Mouse (Mus musculus): ENCODE results near the gene Nol10.

The Nol10 gene

DNA sequence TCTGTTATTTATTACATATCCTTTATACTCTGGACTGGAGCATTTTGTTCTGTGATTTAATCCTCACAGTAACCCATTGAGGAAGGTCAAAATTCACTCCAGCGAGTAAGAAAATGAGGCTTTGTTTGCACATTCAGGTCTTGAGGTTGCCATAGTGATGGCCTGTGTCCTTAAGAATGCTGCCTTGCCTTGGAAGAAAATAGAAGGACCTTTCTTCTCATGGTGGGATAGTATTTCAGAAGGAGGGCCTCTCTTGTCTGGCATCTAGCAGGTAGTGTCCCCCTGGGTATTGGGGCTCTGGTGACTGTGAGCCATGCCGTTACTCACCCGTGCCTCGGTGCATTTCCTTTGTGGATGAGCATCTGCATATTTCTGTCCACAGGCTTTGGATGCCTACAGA is 12.4 kb downstream of the Nol10 start:
- no peak for DNase-seq (ENCODE audit: low read depth, low spot score)

DNA sequence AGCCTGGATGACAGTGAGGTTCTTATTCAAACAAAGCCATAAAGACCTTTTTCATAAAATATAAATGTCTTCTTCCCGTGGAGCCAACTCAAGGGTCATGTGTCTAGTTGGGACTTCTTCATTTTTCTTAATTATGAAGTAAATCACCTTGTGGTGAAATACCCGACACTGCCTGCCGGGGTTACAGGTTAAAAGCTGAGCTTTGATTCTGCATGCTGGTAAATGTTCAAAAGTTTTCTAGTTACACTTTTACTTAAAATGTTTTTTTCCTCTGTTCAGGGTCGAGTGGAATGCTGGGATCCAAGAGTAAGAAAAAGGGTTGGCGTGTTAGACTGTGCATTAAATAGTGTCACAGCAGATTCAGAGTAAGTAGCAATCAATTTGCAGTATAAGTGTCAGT is 14.1 kb downstream of the Nol10 start:
- DNase-seq (ENCODE audit: low read depth, low spot score): no peak

DNA sequence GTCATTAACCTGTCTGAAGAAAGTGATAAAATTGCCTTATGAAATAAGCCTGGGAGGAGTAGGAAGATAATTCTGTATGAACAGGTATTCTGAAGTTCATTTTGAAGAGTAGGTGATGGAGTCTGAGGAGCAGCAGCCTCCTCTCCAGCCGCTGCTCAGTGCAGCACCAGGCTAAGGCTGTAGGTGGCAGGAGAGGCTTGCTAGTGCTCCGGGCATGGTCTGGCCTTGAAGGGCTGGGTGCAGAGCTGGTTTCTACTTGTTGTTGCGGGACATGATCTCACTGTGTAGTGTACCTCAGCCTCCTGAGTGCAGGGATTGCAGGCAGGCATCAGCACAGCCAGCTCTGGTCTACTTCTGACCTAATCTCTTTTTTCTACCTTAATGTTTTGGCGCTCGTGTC is 18.7 kb downstream of the Nol10 start:
- no peak for DNase-seq (ENCODE audit: low read depth, low spot score)

DNA sequence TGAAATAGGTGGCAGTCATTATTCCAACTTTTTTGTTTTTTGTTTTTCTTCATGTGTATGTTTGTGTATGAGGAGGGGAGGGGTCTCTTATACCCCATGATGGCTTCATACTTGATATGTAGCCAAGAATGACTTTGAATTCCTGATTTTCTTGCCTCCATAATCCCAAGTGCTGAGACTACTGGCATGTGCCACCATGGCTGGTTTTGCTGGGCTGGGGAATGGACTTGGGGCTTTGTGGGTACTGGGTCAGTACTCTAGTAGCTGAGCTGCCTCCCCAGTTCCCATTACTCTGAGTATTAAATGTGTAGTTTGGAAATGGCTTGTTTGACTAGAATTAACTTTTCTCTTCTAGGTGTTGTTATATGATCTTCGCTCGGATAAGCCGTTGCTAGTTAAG is 20.9 kb downstream of the Nol10 start:
- no peak for DNase-seq (ENCODE audit: low read depth, low spot score)

DNA sequence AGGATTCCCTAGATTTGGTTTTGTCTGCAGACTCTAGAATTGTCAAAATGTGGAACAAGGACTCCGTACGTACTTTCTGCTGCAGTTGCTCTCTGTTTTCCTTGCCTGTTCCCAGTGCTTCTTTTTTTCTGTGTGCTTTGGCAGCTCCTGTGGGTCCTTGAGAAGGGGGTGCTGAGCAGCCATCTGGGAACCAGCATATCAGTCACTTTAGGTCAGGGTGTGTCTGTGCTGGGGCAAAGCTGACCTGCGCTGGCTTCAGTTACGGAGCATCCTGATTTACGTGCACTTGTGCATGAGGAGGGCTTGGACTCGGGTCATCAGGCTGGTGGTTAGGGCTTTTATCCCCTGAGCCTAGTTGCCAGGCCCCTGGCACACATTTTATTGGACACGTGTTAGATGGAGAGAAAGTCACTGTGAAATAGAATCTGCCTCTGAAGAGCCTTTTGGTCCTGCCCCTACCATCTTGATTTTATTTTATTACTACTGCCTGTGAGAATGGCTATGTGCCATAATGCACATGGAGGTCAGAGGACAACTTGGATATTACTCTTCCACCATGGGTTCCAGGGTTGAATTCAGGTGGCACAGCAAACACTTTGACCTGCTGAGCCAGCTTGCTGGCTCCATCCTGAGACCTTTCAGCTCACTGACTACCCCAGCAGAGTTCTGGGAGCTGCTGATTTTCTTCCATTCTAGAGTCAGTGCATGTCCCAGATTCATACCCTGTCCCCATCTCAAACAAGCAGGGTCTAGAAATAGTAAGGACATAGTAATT is 21.5 kb downstream of the Nol10 start:
- DNase-seq (ENCODE audit: low read depth, low spot score): no peak

DNA sequence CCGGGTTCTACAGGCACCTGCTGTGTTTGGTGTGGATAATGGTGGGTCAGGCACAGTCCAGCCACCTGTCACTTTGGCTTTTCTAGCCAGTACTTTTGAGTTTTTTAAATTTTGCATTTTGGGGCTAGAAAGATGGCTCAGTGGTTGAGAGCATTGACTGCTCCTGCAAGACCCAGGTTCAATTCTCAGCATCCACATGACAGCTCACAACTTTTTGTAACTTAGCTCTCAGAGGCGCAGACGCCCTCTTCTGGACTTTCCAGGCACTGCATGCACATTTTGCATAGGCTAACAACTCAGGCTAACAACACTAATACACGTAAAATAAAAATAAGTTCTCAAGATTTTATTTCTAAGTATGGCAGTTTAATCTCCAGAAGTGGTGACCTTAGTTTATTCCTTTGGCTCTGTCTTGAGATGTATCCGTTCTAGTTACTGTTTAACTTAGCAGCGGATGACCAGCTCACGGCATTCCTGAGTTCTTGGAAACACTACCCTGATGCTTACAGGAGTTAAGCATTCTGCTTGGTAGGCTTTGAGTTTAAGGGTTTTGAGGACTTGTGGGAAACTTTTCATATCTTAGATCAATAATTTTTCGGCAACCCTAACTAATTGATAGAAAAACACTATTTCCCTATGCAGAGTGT is 23.5 kb downstream of the Nol10 start:
- DNase-seq (ENCODE audit: low read depth, low spot score): peak; percentile 30

DNA sequence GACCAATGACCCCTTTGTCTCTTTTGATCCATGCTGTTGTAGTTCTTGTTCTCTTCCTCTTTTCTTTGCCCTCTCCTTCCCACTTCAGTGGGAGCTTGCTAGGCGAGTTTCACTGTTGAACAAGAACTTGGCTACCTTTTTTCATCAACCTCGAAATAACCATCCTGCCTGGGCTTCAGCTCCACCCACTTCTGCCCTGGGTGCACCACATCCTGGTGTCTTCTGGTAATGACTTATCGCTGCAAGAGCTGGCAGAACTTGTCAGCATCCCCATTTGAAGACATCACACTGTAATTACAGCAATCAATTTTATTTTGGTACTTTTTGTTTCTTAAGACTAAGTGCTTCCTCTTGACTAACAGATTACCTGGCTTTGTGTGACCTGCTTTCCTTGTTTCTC is 24.4 kb downstream of the Nol10 start:
- DNase-seq (ENCODE audit: low read depth, low spot score): no peak

DNA sequence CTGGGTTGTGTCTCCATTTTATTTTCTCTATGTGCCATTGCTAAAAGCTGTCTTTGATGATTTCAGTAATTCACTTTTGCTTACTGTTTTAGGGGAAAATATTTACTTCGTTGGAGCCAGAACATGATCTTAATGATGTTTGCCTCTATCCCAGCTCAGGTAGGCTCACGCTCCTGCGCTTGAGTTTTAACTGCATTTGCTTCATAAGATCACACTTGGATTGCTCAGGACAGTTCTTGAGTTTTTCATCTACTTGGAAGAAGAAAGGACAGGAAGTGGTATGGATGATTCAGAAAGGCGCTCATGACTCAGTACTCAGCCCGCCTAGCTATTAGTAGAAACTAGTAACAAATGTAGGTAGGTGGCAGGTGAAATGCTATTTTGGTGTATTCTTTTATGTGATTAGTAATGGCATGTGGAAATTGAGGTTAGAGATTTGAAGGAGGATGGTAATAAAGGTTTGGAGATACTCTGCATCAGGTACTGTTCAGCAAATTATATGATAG is 25.3 kb downstream of the Nol10 start:
- no peak for DNase-seq (ENCODE audit: low read depth, low spot score)

DNA sequence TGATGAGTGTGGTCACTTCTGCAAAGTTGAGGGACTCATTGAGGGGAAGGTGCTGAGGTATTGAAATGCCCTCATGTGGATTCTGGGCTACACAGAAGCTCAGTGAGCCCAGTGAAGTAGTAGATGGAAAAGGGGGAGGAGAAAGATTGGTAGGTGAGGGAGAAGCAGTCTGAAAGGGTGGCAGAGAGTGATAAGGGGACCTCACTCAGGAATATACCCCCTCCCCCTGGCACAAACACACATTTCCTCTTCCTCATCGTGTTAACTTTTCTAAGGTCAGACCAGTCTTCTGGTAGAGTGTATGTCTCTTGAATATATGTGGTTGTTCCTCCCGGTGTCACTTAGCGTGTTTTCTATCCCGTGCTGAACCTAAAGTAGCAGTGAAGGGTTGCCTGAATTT is 27.0 kb downstream of the Nol10 start:
- DNase-seq (ENCODE audit: low read depth, low spot score): no peak

DNA sequence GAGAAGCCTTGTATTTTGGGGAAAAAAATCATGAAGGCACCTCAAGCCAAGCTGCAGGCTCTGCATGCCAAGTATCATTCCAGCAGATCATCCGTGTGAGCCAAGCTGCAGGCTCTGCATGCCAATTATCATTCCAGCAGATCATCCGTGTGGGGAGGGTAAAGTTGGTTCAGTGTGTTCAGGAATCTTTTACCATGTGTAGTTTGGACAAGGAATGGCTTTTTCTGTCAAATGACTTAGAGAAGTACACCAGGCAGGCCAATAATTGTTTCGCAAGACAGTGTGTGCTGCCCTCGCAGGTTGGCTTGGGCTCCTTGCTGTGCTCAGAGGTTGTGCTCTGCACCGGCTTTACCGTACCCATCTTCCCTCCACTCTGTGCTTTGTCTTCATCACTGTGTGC is 28.3 kb downstream of the Nol10 start:
- DNase-seq (ENCODE audit: low read depth, low spot score): no peak

DNA sequence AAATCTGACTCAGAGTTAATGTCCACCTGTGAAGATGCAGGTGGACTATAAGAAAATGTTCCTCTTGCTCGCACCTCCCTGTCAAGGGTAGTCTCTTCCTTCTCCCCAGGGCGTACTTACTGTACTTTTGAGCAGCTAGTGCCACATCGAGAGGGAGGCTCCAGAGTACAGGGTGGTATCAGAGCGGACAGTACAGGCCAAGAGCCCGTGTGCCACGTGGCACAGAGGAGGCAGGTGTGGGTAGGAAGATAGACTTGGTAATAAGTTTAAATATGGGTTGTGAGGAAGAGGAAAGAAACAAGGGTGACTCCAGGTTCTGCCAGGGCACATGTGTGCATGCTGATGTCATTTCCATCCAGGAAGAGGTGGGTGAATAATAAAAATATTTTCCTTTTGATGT is 32.7 kb downstream of the Nol10 start:
- no peak for DNase-seq (ENCODE audit: low read depth, low spot score)

DNA sequence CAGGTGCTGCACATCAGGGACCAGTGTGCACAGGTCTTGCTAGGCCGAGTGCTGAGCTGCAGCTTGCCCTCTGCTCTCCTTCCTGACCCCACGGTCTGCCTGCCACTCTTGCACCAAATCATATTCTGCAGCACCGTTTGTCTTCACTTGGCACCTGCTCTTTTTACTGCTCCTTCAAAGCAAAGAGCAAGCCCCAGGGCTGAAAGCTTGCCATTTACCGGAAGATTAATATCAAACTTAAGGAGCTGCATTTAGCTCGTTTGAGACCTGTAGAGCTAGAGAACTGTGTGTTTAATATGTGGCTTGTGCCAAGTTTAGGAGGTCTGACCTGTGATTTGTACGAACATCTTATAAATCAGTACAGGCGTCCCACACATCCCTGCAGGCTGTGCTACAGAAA is 34.5 kb downstream of the Nol10 start:
- no peak for DNase-seq (ENCODE audit: low read depth, low spot score)

DNA sequence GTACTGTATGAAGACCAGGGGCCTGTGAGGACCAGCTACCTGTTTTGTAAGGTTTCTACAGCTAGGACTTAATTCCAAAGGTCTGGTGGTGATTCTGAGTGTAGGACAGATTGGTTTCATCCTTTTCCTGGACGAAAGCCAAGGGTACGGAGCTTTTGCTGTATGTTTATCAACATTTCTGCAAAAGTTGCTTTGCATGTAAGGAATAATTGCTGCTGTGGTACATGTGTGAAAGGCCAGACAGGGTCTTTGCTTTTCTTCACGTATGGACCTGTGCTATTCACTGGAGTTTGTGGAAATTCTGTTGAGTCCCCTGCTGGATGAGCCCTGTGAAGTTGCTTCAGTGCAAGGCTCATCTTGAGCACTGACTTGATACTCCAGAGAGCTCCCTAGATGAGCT is 38.6 kb downstream of the Nol10 start:
- no peak for DNase-seq (ENCODE audit: low read depth, low spot score)

DNA sequence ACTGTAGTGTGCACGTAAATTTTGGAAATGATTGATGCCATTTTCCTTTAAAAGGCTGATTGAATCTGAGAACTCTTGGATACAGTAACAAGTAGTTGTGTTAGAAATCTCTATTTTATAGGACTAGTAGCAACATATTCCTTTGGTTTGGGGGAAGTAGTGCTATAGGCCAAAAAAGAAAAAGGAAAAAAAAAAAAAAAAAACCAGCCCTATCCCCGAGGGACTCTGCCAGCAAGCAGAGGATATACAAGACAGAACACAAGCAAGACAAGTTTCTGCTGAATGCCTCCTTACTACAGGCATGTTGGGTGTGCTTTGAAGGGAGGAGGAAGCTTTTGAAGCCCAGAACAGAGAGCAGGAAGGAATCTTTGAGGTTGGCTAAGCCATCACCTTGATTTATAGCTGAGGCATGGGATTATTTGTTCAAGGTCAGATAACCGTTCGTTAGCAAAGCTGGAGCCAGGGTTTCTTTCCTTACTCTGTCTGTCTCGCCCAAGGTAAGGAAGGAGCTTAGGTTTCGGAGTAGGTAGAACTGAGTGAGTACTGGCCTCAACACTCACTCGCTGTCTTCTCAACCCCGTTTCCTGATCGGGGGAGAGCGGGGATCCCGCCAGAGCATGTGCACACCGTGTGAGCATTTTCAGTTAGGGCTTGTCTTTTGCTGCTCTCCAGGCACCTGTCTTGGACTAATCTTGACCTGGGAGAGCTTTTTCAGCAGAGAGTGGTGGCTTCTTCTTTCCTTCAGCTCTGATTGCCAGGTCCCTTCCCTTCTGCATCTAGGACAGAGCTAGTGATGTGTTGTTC is 39.3 kb downstream of the Nol10 start:
- no peak for DNase-seq (ENCODE audit: low read depth, low spot score)

DNA sequence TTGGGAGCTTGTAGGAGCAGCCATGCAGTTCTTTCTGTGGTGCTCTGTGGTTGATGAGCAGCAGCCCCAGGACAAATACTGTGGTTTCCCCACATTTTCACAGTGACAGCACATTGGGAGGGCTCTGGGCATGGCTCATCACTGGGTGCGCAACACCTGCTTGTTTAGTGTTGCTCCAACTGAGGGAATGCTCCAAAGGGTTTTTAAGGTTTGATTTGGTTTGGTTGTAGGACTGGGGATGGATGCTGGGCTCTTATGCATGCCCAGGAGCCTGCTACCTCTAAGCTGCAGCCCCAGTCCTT is 39.8 kb downstream of the Nol10 start:
- DNase-seq (ENCODE audit: low read depth, low spot score): no peak

DNA sequence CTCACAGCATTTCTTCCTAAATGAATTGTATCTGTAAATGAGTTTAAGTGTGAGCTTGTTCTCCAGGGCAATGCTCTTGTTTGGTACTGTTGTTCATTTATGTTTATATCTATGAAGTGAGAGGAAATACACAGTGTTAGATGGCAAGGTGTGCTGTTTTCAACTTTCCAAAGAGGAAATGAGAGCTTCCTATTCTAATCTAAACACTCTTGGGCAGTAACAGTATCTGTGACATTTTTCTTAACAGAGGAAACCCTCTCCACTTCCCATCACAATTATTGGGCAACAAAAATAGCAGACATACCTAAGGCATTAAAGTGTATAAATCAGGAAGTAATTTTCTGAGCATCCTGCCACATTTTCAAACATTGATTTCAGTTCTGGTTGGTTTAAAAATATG is 41.8 kb downstream of the Nol10 start:
- no peak for DNase-seq (ENCODE audit: low read depth, low spot score)

DNA sequence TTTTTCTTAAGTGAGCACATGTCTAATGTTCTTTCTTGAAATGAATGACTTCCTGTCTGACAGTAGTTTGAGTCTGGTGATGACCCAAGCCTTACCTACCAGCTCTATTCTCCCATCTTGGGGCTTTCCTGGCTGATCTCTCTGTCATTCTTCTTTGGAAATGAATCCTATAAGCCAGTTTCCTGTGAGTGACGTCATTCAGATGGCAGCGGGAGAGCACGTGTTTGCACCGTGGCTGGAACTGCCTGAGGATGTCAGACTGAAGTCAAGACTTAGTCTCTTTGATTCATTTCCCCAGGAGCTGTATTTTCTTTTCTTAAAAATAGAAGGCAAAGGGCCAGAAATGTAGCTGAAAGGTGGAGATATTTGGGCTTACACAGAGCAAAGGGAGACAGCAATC is 42.3 kb downstream of the Nol10 start:
- DNase-seq (ENCODE audit: low read depth, low spot score): no peak

DNA sequence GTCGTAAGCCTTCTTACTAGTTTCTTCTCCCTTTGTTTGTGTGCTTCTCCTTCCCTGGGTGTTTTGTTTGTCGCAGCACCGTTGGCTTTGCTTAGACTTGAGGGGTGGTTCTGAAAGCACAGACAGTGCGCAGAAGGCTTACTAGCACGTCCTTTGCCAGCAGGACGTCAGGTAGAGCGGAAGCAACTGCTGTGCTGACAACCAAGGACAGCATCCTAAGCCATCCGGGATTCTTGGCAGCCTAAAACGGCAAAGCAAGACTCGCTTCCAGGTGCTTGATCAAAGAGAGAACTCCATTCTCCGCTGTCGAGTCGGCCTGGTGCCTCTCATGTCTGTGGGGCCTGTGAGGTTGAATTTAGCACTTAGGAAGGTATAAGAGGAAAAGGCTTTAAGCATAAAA is 44.9 kb downstream of the Nol10 start:
- DNase-seq (ENCODE audit: low read depth, low spot score): no peak

DNA sequence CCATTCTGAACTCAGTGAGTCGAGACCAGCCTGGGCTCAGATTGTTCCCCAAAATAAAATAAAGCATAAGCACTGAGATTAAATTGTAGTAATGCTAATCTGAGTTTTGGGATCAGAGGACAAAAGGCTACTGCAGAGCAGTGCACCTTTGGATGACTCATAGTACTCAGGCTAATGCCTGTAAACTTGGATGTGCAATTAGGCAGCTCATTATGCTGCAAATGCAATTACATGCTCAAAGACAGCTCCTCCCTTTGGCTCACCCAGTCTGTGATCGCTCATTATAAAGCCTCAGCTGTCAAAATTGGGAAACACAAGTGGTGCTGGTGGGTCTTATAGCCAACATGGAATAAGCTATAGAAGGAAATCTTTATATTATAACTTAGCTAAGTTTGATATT is 48.9 kb downstream of the Nol10 start:
- DNase-seq (ENCODE audit: low read depth, low spot score): no peak

DNA sequence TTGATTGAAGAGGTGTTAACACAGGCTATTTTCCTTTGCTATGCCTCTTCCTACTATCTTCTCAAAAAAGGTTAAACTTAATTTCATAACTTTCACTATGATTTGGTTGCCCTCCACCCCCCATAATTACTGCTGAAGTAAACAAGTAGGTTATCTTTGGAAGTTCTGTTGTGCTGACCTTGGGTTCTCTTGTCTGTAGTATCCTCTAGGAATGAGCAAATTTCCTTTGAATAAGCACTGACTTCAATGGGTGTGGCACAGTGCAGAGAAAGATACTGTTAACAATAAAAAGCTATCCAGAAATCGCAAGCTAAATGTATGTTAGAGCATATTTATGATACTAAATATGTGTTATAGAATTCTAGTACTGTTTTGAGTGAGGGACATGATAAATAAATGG is 53.2 kb downstream of the Nol10 start:
- no peak for DNase-seq (ENCODE audit: low read depth, low spot score)

DNA sequence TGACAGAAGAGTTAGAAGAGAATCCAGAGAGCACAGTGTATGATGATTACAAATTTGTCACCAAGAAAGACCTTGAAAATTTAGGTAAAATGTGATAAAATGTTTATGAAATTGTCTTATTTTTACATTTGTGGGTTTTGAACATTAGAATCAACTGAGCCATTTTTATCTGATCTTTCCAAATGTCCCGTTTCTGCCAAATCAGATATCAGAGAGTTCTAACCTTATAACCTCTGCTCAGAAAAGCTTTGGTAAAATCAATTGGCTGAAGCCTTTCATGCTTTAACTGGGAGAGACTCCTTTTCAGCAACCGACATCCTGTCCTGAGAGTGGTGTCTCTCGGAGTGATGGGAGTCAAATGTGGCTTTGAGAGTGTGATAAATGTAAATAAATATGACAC is 53.9 kb downstream of the Nol10 start:
- DNase-seq (ENCODE audit: low read depth, low spot score): no peak

DNA sequence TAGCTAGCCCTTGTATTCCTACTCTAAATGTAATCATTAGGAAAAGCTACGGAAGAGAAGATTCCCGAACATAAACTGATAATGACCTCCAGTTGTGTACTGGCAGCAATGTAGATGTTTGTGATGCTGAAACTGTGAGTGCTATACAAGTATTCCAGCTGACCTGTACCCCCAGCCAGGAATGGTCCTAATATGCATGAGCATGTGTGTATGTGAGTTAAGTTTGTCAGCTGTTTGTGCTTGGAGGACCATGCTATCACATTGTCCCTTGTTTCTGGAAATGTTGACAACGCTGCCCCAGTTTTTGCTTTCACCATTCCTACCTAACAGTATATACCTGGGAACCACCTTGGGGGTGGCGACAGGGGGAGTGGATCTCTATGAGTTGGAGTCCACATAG is 55.7 kb downstream of the Nol10 start:
- no peak for DNase-seq (ENCODE audit: low read depth, low spot score)

DNA sequence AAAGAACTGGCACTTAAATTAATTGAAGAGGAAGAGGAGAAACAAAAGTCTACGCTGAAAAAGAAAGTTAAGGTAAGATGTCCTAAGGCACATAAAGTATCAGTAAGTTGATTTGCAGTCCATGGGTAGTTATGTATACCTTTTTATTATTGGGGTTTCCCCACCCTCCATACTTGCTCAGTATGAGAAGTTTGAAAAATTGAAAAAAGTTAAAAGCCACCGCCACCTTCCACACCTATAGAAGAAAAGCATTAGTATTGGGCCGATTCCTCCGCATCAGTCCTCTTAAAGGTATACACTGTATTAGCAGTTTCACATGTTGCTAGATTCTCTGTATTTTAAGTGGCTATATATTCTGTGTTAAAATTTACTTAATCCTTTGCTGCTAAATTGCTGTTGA is 58.6 kb downstream of the Nol10 start:
- DNase-seq (ENCODE audit: low read depth, low spot score): no peak

All from c-Kit-negative CD71-positive TER-119-positive erythroid progenitor cells, embryonic 14.5 days (primary cell).